Mouse (Mus musculus) ES-Bruce4 (cell line): Measurements from ENCODE around the gene Flt3l.

Experiments
- CTCF ChIP-seq: IDR thresholded peaks from one replicate; pipeline ENCODE4 v1.8.1; 2011; ENCODE audit warnings: low read depth, low read length
- POLR2A ChIP-seq: IDR thresholded peaks from one replicate; pipeline ENCODE4 v1.8.1; 2011; ENCODE audit warnings: low read length; ENCODE audit not compliant: insufficient read depth

DNA sequence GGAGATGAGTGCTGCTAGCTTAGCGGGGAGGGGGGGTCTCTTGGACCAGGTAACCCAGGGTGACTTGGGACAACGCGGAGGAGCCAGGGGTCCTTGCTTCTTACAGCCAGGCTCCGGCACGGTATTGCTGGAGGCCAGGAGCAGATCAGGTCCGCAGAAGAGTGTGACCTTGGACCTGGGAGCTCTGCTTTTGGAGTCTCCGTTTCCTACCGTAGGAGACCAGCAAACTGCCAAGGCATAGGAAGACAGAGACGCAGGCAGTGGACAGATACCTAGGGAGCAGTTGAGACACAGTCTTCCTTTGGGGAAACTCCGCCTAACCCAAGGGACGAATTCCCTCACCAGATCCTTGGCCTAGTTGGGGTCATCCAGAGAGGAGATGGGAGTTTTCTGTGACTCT is 29.5 kb upstream of the Flt3l start:
- no peak for TF ChIP-seq CTCF
- TF ChIP-seq POLR2A: no peak
